29 mouse cellular contexts compared by ENCODE assay signal in the genomic region with DNA sequence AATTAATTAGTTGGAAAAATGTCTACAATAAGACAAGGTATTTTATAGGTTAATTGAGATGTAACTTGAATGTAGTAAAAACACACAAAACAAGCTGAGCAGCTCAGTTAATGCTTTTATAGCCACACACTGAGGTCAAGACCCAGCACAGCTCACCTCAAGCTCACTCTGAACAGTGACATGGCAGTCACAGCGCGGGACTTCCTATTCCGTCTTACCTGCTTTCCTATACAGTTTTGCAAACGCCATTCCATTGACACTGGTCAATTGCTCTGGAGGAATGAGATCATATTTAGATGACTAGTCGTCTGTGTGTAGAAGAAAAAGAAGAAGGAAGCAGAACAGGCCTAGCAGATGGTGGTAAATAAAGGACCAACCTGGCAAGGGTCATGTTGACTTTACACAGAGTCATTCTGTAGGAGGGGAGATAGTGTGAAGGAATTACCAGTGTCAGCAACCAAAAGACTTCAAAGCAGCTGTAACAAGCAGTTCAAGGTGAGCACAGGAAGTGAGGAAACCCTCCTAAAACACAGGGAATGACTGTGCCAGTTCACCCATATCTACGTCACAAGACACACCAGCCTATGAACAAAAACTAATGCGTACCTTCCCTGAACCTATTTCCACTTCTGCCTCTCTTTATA.
DNase-seq lines count a peak whose midpoint lies in the region; ATAC-seq and TF ChIP-seq lines count a peak whose summit lies in the region.
"Had no signal": no experiment of that assay in that cellular context is flagged by ENCODE, and none has a peak within 500 bp of the region (broad histone marks: within the 10 kb centered on the region; RNA-seq: fewer than 3 reads in every experiment).

No protein-coding gene starts in this region.

- no peak for DNase-seq in lung, embryonic 14.5 days
- no peak for DNase-seq in lung, adult 2 months
- no peak for DNase-seq in retina, embryonic 14.5 days (ENCODE audit: low spot score)
- DNase-seq in urinary bladder, postnatal 36 days (ENCODE audit: low spot score in 2 of 2), result no peak
- DNase-seq: adrenal gland, adult 8-10 months; B cell, adult 2 months; cerebellum, adult 8-10 months; cerebellum, postnatal 25 days; gastrocnemius, adult 2 months; gastrocnemius, postnatal 36 days; heart, adult 18-20 months; heart, postnatal 36 days; kidney, adult 8-10 months; kidney, postnatal 14 days; lung, postnatal 10 days; thymus, adult 18-20 months; thymus, postnatal 25 days had no signal

- ATAC-seq in lung, embryonic 14.5 days (ENCODE audit: insufficient read depth), result 0 out of 2 replicates have a peak, but pooled peaks have one; percentile 14
- ATAC-seq in intestine, embryonic 16.5 days, result peak; percentile 88
- peak; percentile 73; the same call in 1 of the 2 replicates for ATAC-seq in stomach, embryonic 16.5 days (ENCODE audit: insufficient read depth, low FRiP score)
- ATAC-seq: activated CD4-positive, CD25-positive, alpha-beta regulatory T cell, adult 4 months; forebrain, embryonic 14.5 days had no signal

- no peaks in the 10 kb centered on the region for H3K4me1 ChIP-seq in lung, embryonic 14.5 days (ENCODE audit: insufficient read depth)
- no peaks in the 10 kb centered on the region for H3K4me1 ChIP-seq in lung, adult 2 months (ENCODE audit: control insufficient read depth, insufficient read depth, low read length)
- H3K4me1 ChIP-seq in intestine, embryonic 16.5 days (ENCODE audit: control insufficient read depth, insufficient read depth, low read length), result peaks cover 6% of the 10 kb centered on the region; the same call in 1 of the 2 replicates
- H3K4me1 ChIP-seq in stomach, embryonic 16.5 days (ENCODE audit: control insufficient read depth, insufficient read depth, low read length), result peaks cover 3% of the 10 kb centered on the region; the same call in 1 of the 2 replicates

- no peak overlapping the region for H3K9ac ChIP-seq in lung, embryonic 14.5 days
- no peak overlapping the region for H3K9ac ChIP-seq in intestine, embryonic 16.5 days (ENCODE audit: low read depth, low read length)
- no peak overlapping the region for H3K9ac ChIP-seq in stomach, embryonic 16.5 days (ENCODE audit: low read length)
- H3K9ac ChIP-seq: hindbrain, embryonic 12.5 days; limb, embryonic 13.5 days; liver, embryonic 14.5 days; midbrain, embryonic 13.5 days; neural tube, embryonic 13.5 days had no signal

- no peak for TF ChIP-seq POLR2A in lung, adult 2 months (IDR thresholded peaks at IDR 0.05; ENCODE audit: borderline replicate concordance, extremely low read depth, low read depth, low read length)

- H3K9me3 ChIP-seq in lung, embryonic 14.5 days (ENCODE audit: low read depth, low read length), result no peaks in the 10 kb centered on the region
- no peaks in the 10 kb centered on the region for H3K9me3 ChIP-seq in intestine, embryonic 16.5 days (ENCODE audit: control insufficient read depth, low read length)
- no peaks in the 10 kb centered on the region for H3K9me3 ChIP-seq in stomach, embryonic 16.5 days (replicated peaks; ENCODE audit: control insufficient read depth, low read length)
- H3K9me3 ChIP-seq: hindbrain, embryonic 12.5 days; limb, embryonic 13.5 days; midbrain, embryonic 13.5 days; neural tube, embryonic 13.5 days had no signal

- no peak overlapping the region for H3K4me2 ChIP-seq in lung, embryonic 14.5 days
- H3K4me2 ChIP-seq in intestine, embryonic 16.5 days (ENCODE audit: low read depth, low read length), result no peak overlapping the region
- no peak overlapping the region for H3K4me2 ChIP-seq in stomach, embryonic 16.5 days (ENCODE audit: low read depth, low read length)
- H3K4me2 ChIP-seq: heart, embryonic 11.5 days; hindbrain, embryonic 12.5 days; limb, embryonic 13.5 days; midbrain, embryonic 13.5 days; neural tube, embryonic 13.5 days had no signal

- no peak overlapping the region for H3K4me3 ChIP-seq in lung, embryonic 14.5 days (ENCODE audit: low read depth, low read length)
- no peak overlapping the region for H3K4me3 ChIP-seq in lung, adult 2 months (replicated peaks; ENCODE audit: extremely low read depth, low read depth, low read length)
- H3K4me3 ChIP-seq in intestine, embryonic 16.5 days (ENCODE audit: low read length), result no peak overlapping the region
- no peak overlapping the region for H3K4me3 ChIP-seq in stomach, embryonic 16.5 days (replicated peaks; ENCODE audit: low read length)
- H3K4me3 ChIP-seq: gastrocnemius, adult 2 months; hindbrain, embryonic 12.5 days; limb, embryonic 13.5 days; midbrain, embryonic 13.5 days; neural tube, embryonic 13.5 days had no signal

- no peaks in the 10 kb centered on the region for H3K27me3 ChIP-seq in lung, embryonic 14.5 days (ENCODE audit: insufficient read depth, low read length)
- H3K27me3 ChIP-seq in intestine, embryonic 16.5 days (replicated peaks; ENCODE audit: control insufficient read depth, insufficient read depth, low read length), result no peaks in the 10 kb centered on the region
- H3K27me3 ChIP-seq in stomach, embryonic 16.5 days (ENCODE audit: control insufficient read depth, insufficient read depth, low read length), result no peaks in the 10 kb centered on the region
- H3K27me3 ChIP-seq: CH12.LX; hindbrain, embryonic 12.5 days; limb, embryonic 13.5 days; midbrain, embryonic 13.5 days; neural tube, embryonic 13.5 days had no signal

- no peaks in the 10 kb centered on the region for H3K36me3 ChIP-seq in lung, embryonic 14.5 days (ENCODE audit: insufficient read depth)
- H3K36me3 ChIP-seq in intestine, embryonic 16.5 days (ENCODE audit: control insufficient read depth, insufficient read depth, low read length), result no peaks in the 10 kb centered on the region
- no peaks in the 10 kb centered on the region for H3K36me3 ChIP-seq in stomach, embryonic 16.5 days (ENCODE audit: control insufficient read depth, insufficient read depth, low read length)
- H3K36me3 ChIP-seq: hindbrain, embryonic 12.5 days; limb, embryonic 13.5 days; neural tube, embryonic 13.5 days had no signal

- no peak for TF ChIP-seq CTCF in lung, embryonic 14.5 days (IDR thresholded peaks at IDR 0.05; ENCODE audit: low read depth)
- no peak for TF ChIP-seq CTCF in lung, adult 2 months (IDR thresholded peaks at IDR 0.05; ENCODE audit: insufficient read depth, low read length)

- 63% methylated on average over 7 of the region's 7 CpGs for WGBS in lung, embryonic 14.5 days
- WGBS in lung, adult 2 months, result 78% methylated on average over 7 of the region's 7 CpGs
- 56% methylated on average over 7 of the region's 7 CpGs for WGBS in intestine, embryonic 16.5 days
- whole genome bisulfite sequencing in stomach, embryonic 16.5 days, result 63% methylated on average over 7 of the region's 7 CpGs

- H3K27ac ChIP-seq in lung, embryonic 14.5 days (ENCODE audit: low read depth), result no peak overlapping the region
- H3K27ac ChIP-seq in intestine, embryonic 16.5 days (ENCODE audit: low read length), result peak overlapping the region; percentile 43
- H3K27ac ChIP-seq in stomach, embryonic 16.5 days (ENCODE audit: low read length), result no peak overlapping the region; the same call in 1 of the 2 replicates
- H3K27ac ChIP-seq: gastrocnemius, adult 2 months; hindbrain, embryonic 12.5 days; limb, embryonic 13.5 days; liver, embryonic 14.5 days; macrophage; midbrain, embryonic 13.5 days; neural tube, embryonic 13.5 days had no signal

Comparison
In these comparisons a context has a peak if more than half of its experiments do, and no peak if none do; other contexts are left out.
1. ATAC-seq: peak in every context shown above with its lines; median percentile 88 in intestine, embryonic 16.5 days; 73 in stomach, embryonic 16.5 days; 14 in lung, embryonic 14.5 days.